Mouse (Mus musculus) liver, embryonic 14.5 days (tissue): ENCODE data around the gene Hoxa6.

Experiments used
- CTCF ChIP-seq: IDR thresholded peaks from 2 replicates; pipeline ENCODE4 v1.5.1; 2016; ENCODE audit warnings: antibody characterized with exemption, low read depth, control low read depth
- EP300 ChIP-seq: IDR thresholded peaks from 2 replicates; pipeline ENCODE4 v1.6.1; 2016; ENCODE audit warnings: antibody characterized with exemption, low read depth

GRCm38 (mm10) chr6:52205638-52206621 lies 2.6 kb downstream of the Hoxa6 start:
- TF ChIP-seq CTCF (no peak), EP300 (no peak)
